Mouse (Mus musculus) neural tube, embryonic 13.5 days (tissue): Measurements from ENCODE around the gene Kif23. TPM values are rescaled to one million over a fixed set of nuclear protein-coding genes. Genes with fewer than 3 reads are reported as not detected.

ENCODE experiments used
- ATAC-seq: fragments of 200-750 bp; cut with Nextera tagmentation; 2 replicates; pipeline ENCODE4 v1.8.0; 2017; ENCODE audit warnings: low read depth, mild to moderate bottlenecking, moderate TSS enrichment, moderate library complexity
- H3K27ac ChIP-seq: fragments of 300-500 bp; sonication (generic); replicated peaks from 2 replicates; pipeline ENCODE4 v1.5.1; 2015; ENCODE audit warnings: moderate library complexity, mild to moderate bottlenecking, inconsistent platforms
- H3K27me3 ChIP-seq: fragments of 300-500 bp; sonication (generic); 2 replicates; pipeline ENCODE4 v1.6.1; 2015; ENCODE audit warnings: mild to moderate bottlenecking, inconsistent platforms
- H3K36me3 ChIP-seq: fragments of 300-500 bp; sonication (generic); 2 replicates; pipeline ENCODE4 v1.6.1; 2015; ENCODE audit warnings: mild to moderate bottlenecking, inconsistent platforms
- H3K4me1 ChIP-seq: fragments of 300-500 bp; sonication (generic); replicated peaks from 2 replicates; pipeline ENCODE4 v1.6.1; 2015; ENCODE audit warnings: inconsistent platforms
- H3K4me2 ChIP-seq: fragments of 300-500 bp; sonication (generic); 2 replicates; pipeline ENCODE4 v1.6.1; 2015; ENCODE audit warnings: inconsistent platforms, mild to moderate bottlenecking, moderate library complexity
- H3K4me3 ChIP-seq: fragments of 300-500 bp; sonication (generic); 2 replicates; pipeline ENCODE4 v1.5.1; 2015; ENCODE audit warnings: mild to moderate bottlenecking, inconsistent platforms
- H3K9ac ChIP-seq: fragments of 300-500 bp; sonication (generic); 2 replicates; pipeline ENCODE4 v1.6.1; 2015; ENCODE audit warnings: moderate library complexity, mild to moderate bottlenecking, inconsistent platforms
- H3K9me3 ChIP-seq: fragments of 300-500 bp; sonication (generic); 2 replicates; pipeline ENCODE4 v1.6.1; 2016; ENCODE audit warnings: inconsistent platforms
- WGBS: fragments of 180-500 bp; shearing (Covaris S2); methylation state at CpG from one replicate; pipeline ENCODE4 v1.1.7; 2015; 5-methylcytosine and 5-hydroxymethylcytosine counted together
- polyA plus RNA-seq: library from polyadenylated mRNA; unstranded; fragments of >200 nt; fragmentation: Nextera tagmentation; extraction: Ambion mirVana; gene quantifications from 2 replicates; pipeline ENCODE4 v1.2.1, GENCODE M21; 2015

The Kif23 gene
- polyA plus RNA-seq: 17.0 and 19.7 TPM in 2 replicates

GRCm38 (mm10) chr9:61946623-61947401 lies at the start of gene Kif23:
Gene Kif23, minus strand, starts transcription at chr9:61946774.
- peak within 1 kb of the TSS; percentile 100 for H3K4me2 ChIP-seq
- H3K27me3 ChIP-seq: no peaks in the 10 kb centered on the region
- peaks cover 21% of the 10 kb centered on the region for H3K4me1 ChIP-seq
- no peaks in the 10 kb centered on the region for H3K9me3 ChIP-seq
- H3K27ac ChIP-seq: peak within 1 kb of the TSS; percentile 67; the same call in 1 of the 2 replicates
- H3K4me3 ChIP-seq: peak within 1 kb of the TSS; percentile 69
- peak; percentile 93 for ATAC-seq
- WGBS: under 1% methylated on average over 44 of the region's 44 CpGs
- H3K36me3 ChIP-seq: no peaks in the 10 kb centered on the region
- peak within 1 kb of the TSS; percentile 76 for H3K9ac ChIP-seq

GRCm38 (mm10) chr9:61991158-61991557 lies 44.6 kb upstream of the Kif23 start:
- Histone ChIP-seq H3K27ac (no peak overlapping the region), H3K4me3 (no peak overlapping the region), H3K9me3 (no peaks in the 10 kb centered on the region), H3K4me2 (no peak overlapping the region), H3K36me3 (no peaks in the 10 kb centered on the region), H3K9ac (no peak overlapping the region), H3K4me1 (no peaks in the 10 kb centered on the region), H3K27me3 (no peaks in the 10 kb centered on the region)
- WGBS: 86% methylated on average over 4 of the region's 4 CpGs
- no peak for ATAC-seq

- Histone ChIP-seq H3K4me3 (no peak overlapping the region), H3K27me3 (no peaks in the 10 kb centered on the region), H3K9me3 (no peaks in the 10 kb centered on the region), H3K4me2 (no peak overlapping the region), H3K4me1 (no peaks in the 10 kb centered on the region), H3K27ac (no peak overlapping the region), H3K9ac (no peak overlapping the region), H3K36me3 (no peaks in the 10 kb centered on the region)
- ATAC-seq: no peak
- 45% methylated on average over 3 of the region's 3 CpGs for WGBS
Observed at GRCm38 (mm10) chr9:61990738-61991137, 44.2 kb upstream of the Kif23 start.

- no peaks in the 10 kb centered on the region for H3K9me3 ChIP-seq
- no peak overlapping the region for H3K4me2 ChIP-seq
- H3K4me3 ChIP-seq: no peak overlapping the region
- no peaks in the 10 kb centered on the region; the same call in 1 of the 2 replicates for H3K4me1 ChIP-seq
- no peak overlapping the region for H3K9ac ChIP-seq
- H3K27me3 ChIP-seq: no peaks in the 10 kb centered on the region
- no peaks in the 10 kb centered on the region for H3K36me3 ChIP-seq
- no peak for ATAC-seq
- 91% methylated on average over 7 of the region's 7 CpGs for WGBS
- no peak overlapping the region for H3K27ac ChIP-seq
Observed at GRCm38 (mm10) chr9:61986055-61986454, 39.5 kb upstream of the Kif23 start.

GRCm38 (mm10) chr9:61985183-61985863 lies 38.7 kb upstream of the Kif23 start:
- no peak overlapping the region for H3K27ac ChIP-seq
- H3K4me3 ChIP-seq: no peak overlapping the region
- no peaks in the 10 kb centered on the region for H3K27me3 ChIP-seq
- H3K36me3 ChIP-seq: no peaks in the 10 kb centered on the region
- no peak for ATAC-seq
- H3K4me2 ChIP-seq: no peak overlapping the region
- no peak overlapping the region for H3K9ac ChIP-seq
- 57% methylated on average over 11 of the region's 11 CpGs for WGBS
- H3K4me1 ChIP-seq: no peaks in the 10 kb centered on the region; the same call in 1 of the 2 replicates
- no peaks in the 10 kb centered on the region for H3K9me3 ChIP-seq

GRCm38 (mm10) chr9:61982940-61983620 lies 36.5 kb upstream of the Kif23 start:
- H3K4me3 ChIP-seq: no peak overlapping the region
- H3K4me2 ChIP-seq: no peak overlapping the region
- H3K9ac ChIP-seq: no peak overlapping the region
- H3K27ac ChIP-seq: no peak overlapping the region
- WGBS: 85% methylated on average over 7 of the region's 7 CpGs
- no peak for ATAC-seq
- no peaks in the 10 kb centered on the region; the same call in 1 of the 2 replicates for H3K4me1 ChIP-seq
- H3K36me3 ChIP-seq: no peaks in the 10 kb centered on the region
- H3K27me3 ChIP-seq: no peaks in the 10 kb centered on the region
- H3K9me3 ChIP-seq: no peaks in the 10 kb centered on the region

GRCm38 (mm10) chr9:61981876-61982275 lies 35.3 kb upstream of the Kif23 start:
- H3K36me3 ChIP-seq: no peaks in the 10 kb centered on the region
- H3K4me2 ChIP-seq: no peak overlapping the region
- H3K27ac ChIP-seq: no peak overlapping the region
- H3K9ac ChIP-seq: no peak overlapping the region
- H3K27me3 ChIP-seq: no peaks in the 10 kb centered on the region
- H3K9me3 ChIP-seq: no peaks in the 10 kb centered on the region
- no peak overlapping the region for H3K4me3 ChIP-seq
- no peak for ATAC-seq
- H3K4me1 ChIP-seq: no peaks in the 10 kb centered on the region; the same call in 1 of the 2 replicates
- WGBS: 77% methylated on average over 5 of the region's 5 CpGs

GRCm38 (mm10) chr9:61979983-61980382 lies 33.4 kb upstream of the Kif23 start:
- no peak overlapping the region for H3K9ac ChIP-seq
- H3K27me3 ChIP-seq: no peaks in the 10 kb centered on the region
- H3K4me2 ChIP-seq: no peak overlapping the region
- no peak overlapping the region for H3K27ac ChIP-seq
- H3K9me3 ChIP-seq: no peaks in the 10 kb centered on the region
- H3K4me3 ChIP-seq: no peak overlapping the region
- no peaks in the 10 kb centered on the region for H3K36me3 ChIP-seq
- no peak for ATAC-seq
- 88% methylated on average over 2 of the region's 2 CpGs for WGBS
- H3K4me1 ChIP-seq: no peaks in the 10 kb centered on the region; the same call in 1 of the 2 replicates

GRCm38 (mm10) chr9:61977258-61977945 lies 30.8 kb upstream of the Kif23 start:
- Histone ChIP-seq H3K4me1 (no peaks in the 10 kb centered on the region; the same call in 1 of the 2 replicates), H3K4me3 (no peak overlapping the region), H3K9ac (no peak overlapping the region), H3K27ac (no peak overlapping the region), H3K4me2 (no peak overlapping the region), H3K9me3 (no peaks in the 10 kb centered on the region), H3K36me3 (no peaks in the 10 kb centered on the region), H3K27me3 (no peaks in the 10 kb centered on the region)
- 89% methylated on average over 13 of the region's 13 CpGs for WGBS
- no peak for ATAC-seq

- Histone ChIP-seq H3K4me1 (peaks cover 6% of the 10 kb centered on the region), H3K27me3 (no peaks in the 10 kb centered on the region), H3K36me3 (no peaks in the 10 kb centered on the region), H3K27ac (no peak overlapping the region), H3K9ac (no peak overlapping the region), H3K9me3 (no peaks in the 10 kb centered on the region), H3K4me3 (no peak overlapping the region), H3K4me2 (no peak overlapping the region)
- 36% methylated on average over 9 of the region's 9 CpGs for WGBS
- ATAC-seq: no peak
Observed at GRCm38 (mm10) chr9:61972031-61972430, 25.5 kb upstream of the Kif23 start.

- 87% methylated on average over 3 of the region's 3 CpGs for WGBS
- Histone ChIP-seq H3K4me3 (no peak overlapping the region), H3K9ac (no peak overlapping the region), H3K27ac (no peak overlapping the region), H3K36me3 (no peaks in the 10 kb centered on the region), H3K4me1 (peaks cover 6% of the 10 kb centered on the region), H3K9me3 (no peaks in the 10 kb centered on the region), H3K4me2 (no peak overlapping the region), H3K27me3 (no peaks in the 10 kb centered on the region)
- no peak for ATAC-seq
Observed at GRCm38 (mm10) chr9:61971045-61971444, 24.5 kb upstream of the Kif23 start.
